Mouse (Mus musculus): ENCODE data around the gene Glb1l. TPM values are rescaled to one million over a fixed set of nuclear protein-coding genes. Genes with fewer than 3 reads are reported as not detected.
A peak's percentile ranks its signal among the peaks of the same experiment; 100 is the strongest.

The Glb1l gene
- polyA plus RNA-seq, 1 experiment, result 6.3 TPM

DNA sequence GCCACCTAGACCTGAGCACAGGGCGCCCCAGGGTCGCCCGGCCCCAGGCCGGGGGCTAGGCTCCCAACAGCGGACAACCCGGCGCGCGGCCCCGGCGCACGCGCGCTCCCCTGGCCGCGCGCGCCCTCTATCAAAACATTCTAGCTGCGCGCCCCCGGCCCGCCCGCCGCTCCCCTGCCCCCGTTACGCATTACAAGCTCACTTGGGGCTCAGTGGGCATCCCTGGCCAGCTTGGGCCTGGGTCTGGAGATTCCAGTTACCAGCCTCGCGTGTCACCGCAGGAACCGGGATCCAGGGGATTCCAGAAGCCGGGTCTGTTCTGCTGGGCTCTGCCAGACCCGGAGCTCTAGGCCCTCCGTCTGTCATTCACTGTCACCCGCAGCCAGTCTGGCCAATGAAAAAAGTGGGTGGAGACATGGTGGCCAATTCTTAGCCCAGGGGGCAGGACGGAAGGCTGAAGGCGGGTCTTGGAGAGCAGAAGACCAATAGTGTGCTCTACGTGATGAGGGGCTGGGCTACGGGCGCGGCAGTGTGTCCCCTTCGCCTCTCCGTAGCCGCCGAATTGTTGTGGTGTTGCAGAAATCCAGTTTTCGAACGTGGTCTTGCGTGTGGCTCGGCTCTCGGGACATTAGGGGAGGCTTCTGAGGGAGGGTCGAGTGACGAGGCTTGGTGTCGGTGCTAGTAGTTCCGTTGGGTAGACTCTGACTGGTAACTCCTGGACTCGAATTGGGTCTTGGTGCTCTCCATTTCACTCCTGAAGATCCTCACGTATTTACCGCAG is 18.8 kb downstream of the Glb1l start, which contains the start of the genes Ankzf1 and Atg9a:
Gene Ankzf1 (plus strand): TSS at position 530 of the 781 bp plus-strand sequence.
Gene Atg9a (minus strand): TSS at position 575 of the 781 bp plus-strand sequence.
- Histone ChIP-seq H3K4me1 (ENCODE audit: control insufficient read depth, insufficient read depth, insufficient read length, low read length) (peaks cover 7% of the 10 kb centered on the region; the same call in 1 of the 2 replicates), H3K4me3 (ENCODE audit: insufficient read depth, low read depth, low read length) (peak within 1 kb of the TSS; percentile 82), H3K27ac (replicated peaks; ENCODE audit: low read depth, low read length) (peak within 1 kb of the TSS; percentile 64)

DNA sequence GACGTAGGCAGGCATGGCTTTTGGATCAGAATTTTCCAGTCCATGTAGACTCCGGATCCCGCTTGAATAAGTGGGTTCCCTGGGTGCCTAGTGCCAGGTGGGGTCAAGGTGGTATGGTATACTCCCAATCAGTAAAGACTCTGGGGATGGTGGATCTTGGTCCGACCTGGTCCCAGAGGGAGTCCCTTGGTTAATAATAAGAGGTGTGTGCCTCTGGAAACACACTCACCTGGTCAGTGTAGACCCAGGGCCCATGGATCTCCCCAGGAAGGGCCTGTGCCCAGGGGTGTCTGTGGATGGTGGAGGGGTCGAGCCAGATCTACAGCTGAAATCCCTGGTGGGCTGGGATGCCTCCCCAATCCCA is 19.4 kb downstream of the Glb1l start:
- H3K27ac ChIP-seq (replicated peaks; ENCODE audit: low read depth, low read length), result no peak overlapping the region
- peak overlapping the region; percentile 76 for H3K4me3 ChIP-seq (ENCODE audit: insufficient read depth, low read depth, low read length)
- H3K4me1 ChIP-seq (ENCODE audit: control insufficient read depth, insufficient read depth, insufficient read length, low read length), result peaks cover 7% of the 10 kb centered on the region; the same call in 1 of the 2 replicates

- peak overlapping the region; percentile 76 for H3K4me3 ChIP-seq (ENCODE audit: insufficient read depth, low read depth, low read length)
- H3K4me1 ChIP-seq (ENCODE audit: control insufficient read depth, insufficient read depth, insufficient read length, low read length), result peaks cover 7% of the 10 kb centered on the region; the same call in 1 of the 2 replicates
- H3K27ac ChIP-seq (replicated peaks; ENCODE audit: low read depth, low read length), result no peak overlapping the region
Measured at GRCm38 (mm10) chr1:75190577-75190976, 20.0 kb downstream of the Glb1l start.

DNA sequence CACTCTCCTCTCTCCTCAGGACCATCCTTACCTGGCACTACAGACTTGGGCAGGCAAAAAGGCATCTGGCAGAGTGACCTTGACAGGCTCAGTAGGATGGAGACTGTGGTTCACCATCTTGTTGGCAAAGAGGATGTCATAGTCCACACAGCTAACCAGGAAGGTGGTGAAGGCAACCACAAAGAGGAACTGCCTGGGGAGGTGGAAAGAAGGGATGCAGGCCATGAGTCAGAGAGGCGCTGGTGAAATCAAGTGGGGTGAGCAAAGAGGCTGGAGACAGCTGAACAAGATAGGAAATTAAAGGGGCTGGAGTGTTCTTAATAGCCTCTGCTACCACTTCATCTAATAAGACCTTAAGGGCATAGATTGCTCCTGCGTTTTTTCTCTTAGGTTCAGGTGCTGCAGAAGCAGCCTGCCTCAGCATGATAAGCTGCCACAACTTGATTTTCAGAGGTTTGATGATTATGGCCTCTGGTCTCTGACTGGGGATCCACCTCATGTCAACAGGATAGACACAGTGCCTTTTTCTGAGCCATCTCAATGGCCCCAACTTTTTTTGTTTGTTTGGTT is 22.6 kb downstream of the Glb1l start:
- Histone ChIP-seq H3K4me3 (ENCODE audit: insufficient read depth, low read depth, low read length) (no peak overlapping the region), H3K27ac (replicated peaks; ENCODE audit: low read depth, low read length) (no peak overlapping the region), H3K4me1 (ENCODE audit: control insufficient read depth, insufficient read depth, insufficient read length, low read length) (peaks cover 4% of the 10 kb centered on the region; the same call in 1 of the 2 replicates)

DNA sequence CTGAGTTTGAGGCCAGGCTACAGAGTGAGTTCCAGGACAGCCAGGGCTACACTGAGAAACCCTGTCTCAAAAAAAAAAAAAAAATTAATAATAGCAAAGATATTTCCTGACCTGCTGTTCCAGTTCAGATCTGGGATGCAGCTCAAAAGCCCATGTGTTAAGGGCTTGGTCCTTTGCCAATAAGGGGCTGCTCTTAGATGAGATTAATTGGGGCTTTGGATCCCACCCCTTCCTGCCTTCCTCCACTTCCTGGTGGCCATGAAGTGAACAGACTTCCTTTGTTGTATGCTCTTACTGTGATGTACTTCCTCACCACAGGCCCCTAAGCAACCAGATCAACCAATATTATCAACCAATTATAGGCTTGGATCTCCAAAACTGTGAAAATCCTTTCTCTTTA is 23.5 kb downstream of the Glb1l start:
- Histone ChIP-seq H3K4me3 (ENCODE audit: insufficient read depth, low read depth, low read length) (no peak overlapping the region), H3K27ac (replicated peaks; ENCODE audit: low read depth, low read length) (no peak overlapping the region), H3K4me1 (ENCODE audit: control insufficient read depth, insufficient read depth, insufficient read length, low read length) (peaks cover 4% of the 10 kb centered on the region; the same call in 1 of the 2 replicates)

- Histone ChIP-seq H3K4me3 (ENCODE audit: insufficient read depth, low read depth, low read length) (no peak overlapping the region), H3K27ac (replicated peaks; ENCODE audit: low read depth, low read length) (no peak overlapping the region), H3K4me1 (ENCODE audit: control insufficient read depth, insufficient read depth, insufficient read length, low read length) (0 out of 2 replicates have a peak, but pooled peaks cover under 1% of the 10 kb centered on the region)
Measured at GRCm38 (mm10) chr1:75185495-75185894, 25.1 kb downstream of the Glb1l start.

- 0 out of 2 replicates have a peak, but pooled peaks cover 3% of the 10 kb centered on the region for H3K4me1 ChIP-seq (ENCODE audit: control insufficient read depth, insufficient read depth, insufficient read length, low read length)
- H3K4me3 ChIP-seq (ENCODE audit: insufficient read depth, low read depth, low read length), result no peak overlapping the region
- no peak overlapping the region for H3K27ac ChIP-seq (replicated peaks; ENCODE audit: low read depth, low read length)
Measured at GRCm38 (mm10) chr1:75182160-75182559, 28.5 kb downstream of the Glb1l start.

DNA sequence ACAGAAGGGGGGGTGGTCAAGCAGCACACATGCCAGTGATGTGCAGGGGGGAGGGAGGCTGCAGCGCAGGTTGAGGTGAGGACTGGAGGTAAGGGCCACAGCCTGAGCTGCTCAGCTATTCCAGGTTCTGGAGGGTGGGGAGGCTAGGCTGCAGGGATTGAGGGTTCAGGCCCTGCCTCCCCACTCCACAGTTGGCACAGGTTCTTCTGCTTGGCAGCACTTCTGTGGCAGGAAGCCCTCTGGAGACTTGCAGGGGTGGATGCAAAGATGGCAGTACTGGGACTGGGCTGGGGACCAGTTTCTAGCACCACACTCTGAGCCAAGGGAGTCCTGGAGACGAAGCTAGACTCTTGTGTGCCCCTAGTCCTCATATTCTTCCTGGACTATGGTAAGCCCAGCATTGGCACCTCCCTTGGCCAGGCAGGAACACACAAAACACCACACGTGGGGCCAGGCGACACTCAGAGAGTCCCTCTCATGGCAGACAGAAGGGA is 29.2 kb downstream of the Glb1l start:
- H3K4me1 ChIP-seq (ENCODE audit: control insufficient read depth, insufficient read depth, insufficient read length, low read length), result 0 out of 2 replicates have a peak, but pooled peaks cover 3% of the 10 kb centered on the region
- H3K4me3 ChIP-seq (ENCODE audit: insufficient read depth, low read depth, low read length), result no peak overlapping the region

DNA sequence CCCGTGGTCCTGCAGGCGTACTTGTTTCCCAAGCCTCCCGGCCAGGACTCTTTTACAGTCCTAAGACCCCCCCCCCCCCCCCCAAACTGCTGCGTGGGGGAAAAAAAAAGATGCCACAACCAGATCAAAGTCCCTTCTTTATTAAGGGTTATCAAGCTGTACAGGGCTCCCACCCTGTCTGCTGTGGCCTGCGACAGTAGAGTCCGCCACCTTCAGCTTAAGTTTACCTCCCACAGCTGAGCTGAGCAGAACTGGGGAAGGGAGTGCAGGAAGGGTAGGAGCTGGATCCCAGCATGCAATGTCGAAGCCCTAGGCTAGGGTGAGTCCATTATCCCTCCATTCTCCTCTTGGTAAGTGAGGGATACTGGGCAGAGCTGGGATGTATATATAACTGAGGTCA is 29.9 kb downstream of the Glb1l start:
- no peak overlapping the region for H3K27ac ChIP-seq (replicated peaks; ENCODE audit: low read depth, low read length)
- H3K4me3 ChIP-seq (ENCODE audit: insufficient read depth, low read depth, low read length), result no peak overlapping the region
- 0 out of 2 replicates have a peak, but pooled peaks cover 3% of the 10 kb centered on the region for H3K4me1 ChIP-seq (ENCODE audit: control insufficient read depth, insufficient read depth, insufficient read length, low read length)

More for the DNA sequence above, 29.2 kb downstream of the Glb1l start:
- no peak overlapping the region for H3K27ac ChIP-seq (replicated peaks; ENCODE audit: low read depth, low read length)

GRCm38 (mm10) chr1:75180105-75180590 is 30.5 kb downstream of the Glb1l start, which contains the start of gene Abcb6:
Gene Abcb6 (minus strand): TSS chr1:75180392.
- Histone ChIP-seq H3K4me1 (ENCODE audit: control insufficient read depth, insufficient read depth, insufficient read length, low read length) (0 out of 2 replicates have a peak, but pooled peaks cover 3% of the 10 kb centered on the region), H3K27ac (replicated peaks; ENCODE audit: low read depth, low read length) (no peak within 1 kb of the TSS), H3K4me3 (ENCODE audit: insufficient read depth, low read depth, low read length) (peak within 1 kb of the TSS; percentile 69)

DNA sequence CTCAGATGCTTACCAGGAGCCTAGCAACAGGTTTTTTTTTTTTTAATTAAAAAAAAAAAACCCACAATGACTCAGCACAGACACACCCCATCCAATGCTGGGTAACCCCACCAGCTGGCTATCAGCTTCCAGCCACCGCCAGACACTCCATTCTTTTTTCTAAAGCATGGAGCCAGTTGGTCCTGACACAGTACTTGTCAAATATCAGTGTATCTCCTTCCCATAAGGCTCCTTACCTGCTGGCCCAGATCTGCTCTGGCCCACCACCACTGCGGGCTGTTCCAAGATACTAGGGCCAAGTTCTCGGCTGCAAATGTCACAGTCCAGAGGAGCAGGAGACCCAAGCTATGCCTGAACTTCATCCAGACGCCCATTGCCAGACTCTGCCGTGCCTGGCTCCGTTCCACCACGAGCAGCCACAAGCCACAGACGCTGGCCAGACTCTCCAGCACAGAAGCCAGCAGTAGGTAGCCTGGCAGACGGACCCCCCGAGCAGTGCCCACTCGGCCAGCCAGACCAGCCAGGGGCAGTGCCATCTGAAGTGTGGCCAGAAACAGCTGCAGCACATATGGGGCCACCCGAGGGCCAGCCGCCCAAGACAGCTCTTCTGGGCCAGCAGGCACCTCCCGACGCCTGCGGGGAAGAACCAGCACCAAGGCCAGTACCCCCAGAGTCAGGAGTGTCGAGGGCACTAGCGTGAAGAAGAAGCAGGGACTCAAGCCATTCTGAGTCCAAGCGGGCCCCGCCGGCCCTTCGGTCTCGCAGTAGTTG is 31.1 kb downstream of the Glb1l start:
- H3K4me1 ChIP-seq (ENCODE audit: control insufficient read depth, insufficient read depth, insufficient read length, low read length), result 0 out of 2 replicates have a peak, but pooled peaks cover 3% of the 10 kb centered on the region
- peak overlapping the region; percentile 69 for H3K4me3 ChIP-seq (ENCODE audit: insufficient read depth, low read depth, low read length)
- H3K27ac ChIP-seq (replicated peaks; ENCODE audit: low read depth, low read length), result no peak overlapping the region

- Histone ChIP-seq H3K4me1 (ENCODE audit: control insufficient read depth, insufficient read depth, insufficient read length, low read length) (no peaks in the 10 kb centered on the region), H3K4me3 (ENCODE audit: insufficient read depth, low read depth, low read length) (peak within 1 kb of the TSS; percentile 69), H3K27ac (replicated peaks; ENCODE audit: low read depth, low read length) (peak within 1 kb of the TSS; percentile 70)
Measured at GRCm38 (mm10) chr1:75168472-75169464, 41.8 kb downstream of the Glb1l start, which contains the start of gene Zfand2b. Gene Zfand2b (plus strand): TSS chr1:75168646.

GRCm38 (mm10) chr1:75168093-75168471 is 42.5 kb downstream of the Glb1l start:
- H3K4me1 ChIP-seq (ENCODE audit: control insufficient read depth, insufficient read depth, insufficient read length, low read length), result no peaks in the 10 kb centered on the region
- H3K4me3 ChIP-seq (ENCODE audit: insufficient read depth, low read depth, low read length), result peak overlapping the region; percentile 55
- H3K27ac ChIP-seq (replicated peaks; ENCODE audit: low read depth, low read length), result peak overlapping the region; percentile 70

DNA sequence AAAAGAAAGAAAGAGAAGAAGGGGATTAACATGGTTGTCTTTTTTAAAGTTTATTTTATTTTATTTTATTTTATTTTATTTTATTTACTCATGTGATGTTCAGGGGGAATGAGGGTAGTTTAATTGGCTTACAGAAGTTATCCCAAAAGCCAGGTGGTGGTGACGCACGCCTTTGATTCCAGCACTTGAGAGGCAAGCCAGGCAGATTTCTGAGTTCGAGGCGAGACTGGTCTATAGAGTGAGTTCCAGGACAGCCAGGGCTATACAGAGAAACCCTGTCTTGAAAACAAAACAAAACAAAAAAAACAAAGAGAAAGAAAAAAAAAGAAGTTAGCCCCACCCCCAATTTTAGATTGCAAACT is 50.4 kb downstream of the Glb1l start:
- Histone ChIP-seq H3K4me3 (ENCODE audit: insufficient read depth, low read depth, low read length) (no peak overlapping the region), H3K4me1 (ENCODE audit: control insufficient read depth, insufficient read depth, insufficient read length, low read length) (no peaks in the 10 kb centered on the region), H3K27ac (replicated peaks; ENCODE audit: low read depth, low read length) (no peak overlapping the region)
